ENCODE assay signal across 8 mouse cellular contexts in the genomic region with DNA sequence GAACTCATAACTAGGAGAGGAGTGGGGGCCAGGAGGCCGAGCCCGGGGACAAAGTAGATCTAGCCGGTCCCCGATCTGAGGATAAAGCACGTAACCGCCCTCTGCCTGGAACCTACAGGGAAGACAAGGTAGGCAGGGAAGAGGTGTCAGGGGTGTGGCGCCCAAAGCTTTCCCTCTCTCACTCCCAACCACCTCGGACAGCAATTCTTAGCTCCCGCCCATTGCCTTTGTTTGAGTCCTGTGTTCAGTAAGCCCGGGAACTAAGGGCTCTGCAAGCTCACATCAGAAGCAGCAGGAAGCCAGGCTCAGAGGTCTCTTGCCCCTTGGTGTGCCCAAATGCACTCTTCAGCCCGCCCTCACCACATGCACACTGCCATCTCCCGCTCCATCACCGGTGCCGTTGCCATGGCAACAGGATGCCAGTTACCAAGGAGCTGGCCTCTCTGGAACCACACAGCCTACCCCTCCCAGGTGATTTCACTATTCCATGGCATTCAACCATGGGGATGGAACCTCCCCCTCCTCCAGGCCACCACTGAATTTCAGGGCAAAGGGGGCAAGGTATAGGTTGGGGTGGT. TPM values are rescaled to one million over a fixed set of nuclear protein-coding genes. Genes with fewer than 3 reads are reported as not detected.
DNase-seq lines count a peak whose midpoint lies in the region; ATAC-seq lines count a peak whose summit lies in the region.

No protein-coding gene starts in this region.

- no peak for ATAC-seq in limb, embryonic 11.5 days (ENCODE audit: insufficient number of reproducible peaks, low FRiP score, low TSS enrichment, low read depth)

- no peaks in the 10 kb centered on the region for H3K27me3 ChIP-seq in limb, embryonic 11.5 days (ENCODE audit: control insufficient read depth, insufficient read depth, low read length)

- peak; percentile 28 for DNase-seq in adrenal gland, postnatal 14 days
- no peak for DNase-seq in adrenal gland, adult 8-10 months
- DNase-seq in right cerebral cortex, postnatal 14 days: peak; percentile 66
- no peak for DNase-seq in right cerebral cortex, postnatal 25 days
- DNase-seq in limb, embryonic 11.5 days (ENCODE audit: low spot score): peak; percentile 68
- peak; percentile 82 for DNase-seq in retina, postnatal 1 day
- DNase-seq in lung, postnatal 36 days: no peak
- DNase-seq in gastrocnemius, postnatal 25 days: no peak

- H3K9me3 ChIP-seq in limb, embryonic 11.5 days (ENCODE audit: control insufficient read depth, low read length): 0 out of 2 replicates have a peak, but pooled peaks cover 2% of the 10 kb centered on the region

- no peaks in the 10 kb centered on the region; the same call in 1 of the 2 replicates for H3K36me3 ChIP-seq in limb, embryonic 11.5 days (ENCODE audit: control insufficient read depth, insufficient read depth, low read length)

- WGBS in limb, embryonic 11.5 days: 30% methylated on average over 14 of the region's 14 CpGs

- H3K27ac ChIP-seq in limb, embryonic 11.5 days (replicated peaks; ENCODE audit: low read depth, low read length): no peak overlapping the region

- H3K4me2 ChIP-seq in limb, embryonic 11.5 days (ENCODE audit: low read depth, severe bottlenecking): peak overlapping the region; percentile 97

- peaks cover 69% of the 10 kb centered on the region for H3K4me1 ChIP-seq in limb, embryonic 11.5 days (ENCODE audit: control insufficient read depth, insufficient read depth, low read length)

- peak overlapping the region; percentile 47; the same call in 1 of the 2 replicates for H3K9ac ChIP-seq in limb, embryonic 11.5 days (ENCODE audit: low read length)

- 0 out of 2 replicates have a peak overlapping the region, but pooled peaks have one; percentile 11 for H3K4me3 ChIP-seq in limb, embryonic 11.5 days (ENCODE audit: low read depth, low read length)

RNA-seq across cellular contexts. Expression of a gene that starts 2.5 kb away (rescaled TPM):
- 1.5 and 2.0 TPM in 2 replicates for total RNA-seq in adrenal gland, postnatal 14 days (2021)
- under 1 TPM; 0.77 to 0.86 (median 0.81) TPM for total RNA-seq in adrenal gland, adult 8-10 months (2022)
- polyA plus RNA-seq in limb, embryonic 11.5 days (2014; fragmentation: Nextera tagmentation; extraction: Ambion mirVana): 12.9 and 14.4 TPM in 2 replicates
- total RNA-seq in gastrocnemius, postnatal 25 days (2021): under 1 TPM; 0.35 to 0.69 TPM

RNA-seq across cellular contexts. Expression of a gene that starts 8.6 kb away (rescaled TPM):
- 0.22 and 0.49 TPM in 2 replicates for total RNA-seq in adrenal gland, postnatal 14 days (2021)
- total RNA-seq in adrenal gland, adult 8-10 months (2022): 1 to 10 TPM in 1 of 4 experiments, under 1 TPM in 3; 0.14 to 1.0 (median 0.70) TPM
- 0.87 and 1.4 TPM in 2 replicates for polyA plus RNA-seq in limb, embryonic 11.5 days (2014; fragmentation: Nextera tagmentation; extraction: Ambion mirVana)
- total RNA-seq in gastrocnemius, postnatal 25 days (2021): under 1 TPM; 0.03 to 0.48 TPM

RNA-seq across cellular contexts. Expression of a gene that starts 22.6 kb away (rescaled TPM):
- 9.2 and 10.1 TPM in 2 replicates for total RNA-seq in adrenal gland, postnatal 14 days (2021)
- 10 to 100 TPM in 3 of 4 experiments, 1 to 10 TPM in 1; 9.1 to 11.9 (median 11.0) TPM for total RNA-seq in adrenal gland, adult 8-10 months (2022)
- polyA plus RNA-seq in limb, embryonic 11.5 days (2014; fragmentation: Nextera tagmentation; extraction: Ambion mirVana): 45.7 and 46.9 TPM in 2 replicates
- 1 to 10 TPM; 3.4 to 3.7 TPM for total RNA-seq in gastrocnemius, postnatal 25 days (2021)

RNA-seq across cellular contexts. Expression of a gene that starts 22.7 kb away (rescaled TPM):
- total RNA-seq in adrenal gland, postnatal 14 days (2021): 66.4 and 78.4 TPM in 2 replicates
- total RNA-seq in adrenal gland, adult 8-10 months (2022): 10 to 100 TPM; 57.6 to 71.1 (median 64.0) TPM
- polyA plus RNA-seq in limb, embryonic 11.5 days (2014; fragmentation: Nextera tagmentation; extraction: Ambion mirVana): 250 and 254 TPM in 2 replicates
- 10 to 100 TPM; 12.2 to 12.7 TPM for total RNA-seq in gastrocnemius, postnatal 25 days (2021)

RNA-seq across cellular contexts. Expression of a gene that starts 48.3 kb away (rescaled TPM):
- 37.4 and 39.7 TPM in 2 replicates for total RNA-seq in adrenal gland, postnatal 14 days (2021)
- 10 to 100 TPM; 22.5 to 47.8 (median 38.2) TPM for total RNA-seq in adrenal gland, adult 8-10 months (2022)
- 4.5 and 4.9 TPM in 2 replicates for polyA plus RNA-seq in limb, embryonic 11.5 days (2014; fragmentation: Nextera tagmentation; extraction: Ambion mirVana)
- 100 to 1,000 TPM; 365 to 378 TPM for total RNA-seq in gastrocnemius, postnatal 25 days (2021)

Comparison
In these comparisons a context has a peak if more than half of its experiments do, and no peak if none do; other contexts are left out.
1. DNase-seq: peak in adrenal gland, postnatal 14 days (single experiment), right cerebral cortex, postnatal 14 days (single experiment), limb, embryonic 11.5 days (single experiment) and retina, postnatal 1 day (single experiment); none in adrenal gland, adult 8-10 months (single experiment), right cerebral cortex, postnatal 25 days (single experiment), lung, postnatal 36 days (single experiment) and gastrocnemius, postnatal 25 days (single experiment).